Mouse (Mus musculus) heart, adult 2 months (tissue): Measurements from ENCODE around the gene Smok3b.

Source experiments
- CTCF ChIP-seq: fragments of 200-600 bp; IDR thresholded peaks from 2 replicates; pipeline ENCODE4 v1.8.1; 2022; ENCODE audit warnings: antibody characterized with exemption, mild to moderate bottlenecking, moderate library complexity
- EP300 ChIP-seq: fragments of 200-500 bp; IDR thresholded peaks from 2 replicates; pipeline ENCODE4 v1.6.1; 2011; ENCODE audit warnings: low read depth, low read length, control low read depth; ENCODE audit not compliant: insufficient read depth
- POLR2A ChIP-seq: fragments of 200-500 bp; IDR thresholded peaks from 2 replicates; pipeline ENCODE4 v1.6.1; 2011; ENCODE audit warnings: mild to moderate bottlenecking, low read depth, low read length, control low read depth; ENCODE audit not compliant: insufficient read depth

DNA sequence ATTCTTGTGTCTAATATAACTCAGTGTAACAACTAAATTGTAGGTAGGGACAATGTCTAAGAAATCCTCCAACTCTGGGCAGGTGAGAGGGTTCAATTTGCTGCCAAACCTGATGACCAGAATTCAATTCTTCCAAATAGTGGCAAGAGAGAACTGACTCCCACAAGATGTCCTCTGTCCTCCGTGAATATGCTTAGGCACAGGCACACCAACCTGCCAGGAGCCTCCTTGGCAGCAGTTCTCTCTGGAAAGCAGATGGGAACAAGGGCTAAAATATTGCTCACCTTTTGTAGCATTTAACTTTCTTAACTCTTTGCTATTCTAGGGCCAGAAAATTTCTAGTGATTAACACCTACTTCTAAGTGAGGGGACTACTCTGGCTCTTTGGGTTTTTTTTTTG is 43.9 kb upstream of the Smok3b start:
- no peak for TF ChIP-seq CTCF
- no peak for TF ChIP-seq POLR2A
- no peak for TF ChIP-seq EP300
